Mouse (Mus musculus) fat pad, adult 2 months (tissue): ENCODE measurements around the gene Tmeff2.

Experiments
- DNase-seq: peaks from one replicate; pipeline ENCODE4 v3.0.0-alpha.2; 2011; ENCODE audit warnings: low read depth, low spot score; ENCODE audit errors: extremely low read depth

The Tmeff2 gene

GRCm38 (mm10) chr1:50979358-50980081 is 79.1 kb downstream of the Tmeff2 start:
- DNase-seq: no peak

GRCm38 (mm10) chr1:50980591-50980990 is 80.1 kb downstream of the Tmeff2 start:
- no peak for DNase-seq

- DNase-seq: no peak
Observed at GRCm38 (mm10) chr1:50981151-50981828, 80.8 kb downstream of the Tmeff2 start.

- no peak for DNase-seq
Observed at GRCm38 (mm10) chr1:50990661-50991060, 90.2 kb downstream of the Tmeff2 start.

GRCm38 (mm10) chr1:50994505-50994904 is 94.1 kb downstream of the Tmeff2 start:
- no peak for DNase-seq

- DNase-seq: no peak
Observed at GRCm38 (mm10) chr1:50999793-51000192, 99.3 kb downstream of the Tmeff2 start.

GRCm38 (mm10) chr1:51008344-51008743 is 107.9 kb downstream of the Tmeff2 start:
- no peak for DNase-seq

- DNase-seq: no peak
Observed at GRCm38 (mm10) chr1:51040249-51040648, 139.8 kb downstream of the Tmeff2 start.

GRCm38 (mm10) chr1:51044810-51045209 is 144.4 kb downstream of the Tmeff2 start:
- DNase-seq: no peak

- DNase-seq: no peak
Observed at GRCm38 (mm10) chr1:51064549-51064948, 164.1 kb downstream of the Tmeff2 start.

GRCm38 (mm10) chr1:51065652-51066051 is 165.2 kb downstream of the Tmeff2 start:
- DNase-seq: no peak

GRCm38 (mm10) chr1:51068814-51069213 is 168.4 kb downstream of the Tmeff2 start:
- DNase-seq: no peak

- DNase-seq: no peak
Observed at GRCm38 (mm10) chr1:51069288-51069687, 168.8 kb downstream of the Tmeff2 start.

GRCm38 (mm10) chr1:51074076-51074475 is 173.6 kb downstream of the Tmeff2 start:
- DNase-seq: no peak

- no peak for DNase-seq
Observed at GRCm38 (mm10) chr1:51075785-51076771, 175.6 kb downstream of the Tmeff2 start.

GRCm38 (mm10) chr1:51088921-51089320 is 188.5 kb downstream of the Tmeff2 start:
- DNase-seq: no peak

GRCm38 (mm10) chr1:51089803-51090202 is 189.4 kb downstream of the Tmeff2 start:
- DNase-seq: no peak

GRCm38 (mm10) chr1:51090212-51090761 is 189.8 kb downstream of the Tmeff2 start:
- DNase-seq: no peak

GRCm38 (mm10) chr1:51094713-51095112 is 194.3 kb downstream of the Tmeff2 start:
- DNase-seq: no peak

- DNase-seq: no peak
Observed at GRCm38 (mm10) chr1:51096848-51097598, 196.6 kb downstream of the Tmeff2 start.
